Mouse (Mus musculus) lung, postnatal 14 days (tissue): ENCODE data around the gene Plekhg1.

Experiments used
- DNase-seq: peaks from one replicate; pipeline ENCODE4 v3.0.0; 2021

Gene Plekhg1

DNA sequence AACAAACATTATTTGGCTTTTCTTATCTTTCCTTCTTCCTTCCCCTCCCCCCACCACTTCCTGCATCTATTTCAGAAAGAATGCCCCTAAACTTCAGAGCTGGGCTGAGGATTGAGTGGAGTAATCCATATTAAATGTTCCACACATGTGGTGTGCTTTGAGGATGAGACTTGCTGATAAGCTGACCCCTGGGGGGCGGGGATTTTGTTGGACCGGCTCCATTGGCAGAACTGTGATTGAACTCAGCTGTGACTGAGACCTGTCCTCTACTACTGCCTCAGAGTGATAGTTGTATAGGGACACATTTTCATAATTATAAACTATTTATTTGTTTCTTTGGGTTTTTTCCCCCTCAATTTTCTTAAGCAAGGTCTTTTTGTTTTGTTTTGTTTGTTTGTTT lies 2.9 kb downstream of the Plekhg1 start:
- DNase-seq: no peak

GRCm38 (mm10) chr10:3743826-3744225 lies 3.7 kb downstream of the Plekhg1 start:
- DNase-seq: no peak

DNA sequence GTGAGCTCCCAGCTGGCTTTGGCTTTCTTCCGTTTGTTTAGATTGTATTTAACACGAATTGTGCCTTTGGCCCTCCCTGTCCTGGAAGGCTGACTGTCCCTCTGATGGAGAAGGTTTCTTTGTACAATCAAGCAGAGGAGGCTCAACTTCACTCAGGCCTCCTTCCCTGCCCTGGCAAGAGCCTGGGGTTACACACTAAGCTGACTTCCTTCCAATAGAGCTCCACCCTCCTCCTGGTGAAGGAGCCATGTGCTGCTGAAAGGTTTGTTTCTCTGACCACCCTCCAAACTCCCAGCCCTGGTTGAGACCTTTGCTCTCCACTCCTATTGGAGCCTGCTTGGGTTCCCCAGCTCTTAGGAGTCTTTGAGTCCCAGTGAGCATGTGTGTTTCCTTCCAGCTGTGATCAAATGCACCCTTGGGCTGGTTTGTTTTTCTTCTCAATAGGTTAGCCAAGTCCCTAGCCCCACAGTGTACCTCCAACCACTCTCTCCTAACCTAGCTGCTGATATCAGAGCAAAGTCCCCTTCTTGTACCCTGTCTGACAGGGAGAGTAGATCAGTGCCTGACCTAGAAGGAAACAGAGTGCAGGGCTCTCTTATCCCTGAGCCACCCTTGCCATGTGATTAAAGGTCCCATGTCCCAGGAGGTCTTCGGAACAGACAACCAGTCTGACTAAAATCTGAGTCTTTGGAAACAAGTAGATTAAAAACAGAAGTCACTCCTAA lies 6.8 kb downstream of the Plekhg1 start:
- DNase-seq: no peak

DNA sequence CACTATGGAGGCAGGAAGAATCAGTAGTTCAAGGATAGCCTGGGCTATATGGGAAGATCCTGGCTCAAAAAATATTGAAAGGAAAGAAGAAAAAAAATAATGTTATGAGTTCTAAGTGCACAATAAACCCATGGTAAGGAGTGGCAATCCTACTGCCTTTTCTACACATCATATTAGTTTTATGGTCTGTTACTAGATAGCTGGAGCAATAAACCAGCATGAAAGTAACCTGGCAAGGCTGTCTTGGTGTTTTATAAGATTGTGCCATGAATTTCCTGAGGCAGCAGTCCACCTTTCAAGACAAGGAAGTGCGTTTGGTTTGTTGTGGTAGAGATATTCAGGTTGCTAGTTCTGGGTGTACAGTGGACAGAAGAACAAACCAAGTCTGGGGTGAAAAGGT lies 9.4 kb downstream of the Plekhg1 start:
- no peak for DNase-seq

GRCm38 (mm10) chr10:3761992-3762391 lies 21.8 kb downstream of the Plekhg1 start:
- no peak for DNase-seq

DNA sequence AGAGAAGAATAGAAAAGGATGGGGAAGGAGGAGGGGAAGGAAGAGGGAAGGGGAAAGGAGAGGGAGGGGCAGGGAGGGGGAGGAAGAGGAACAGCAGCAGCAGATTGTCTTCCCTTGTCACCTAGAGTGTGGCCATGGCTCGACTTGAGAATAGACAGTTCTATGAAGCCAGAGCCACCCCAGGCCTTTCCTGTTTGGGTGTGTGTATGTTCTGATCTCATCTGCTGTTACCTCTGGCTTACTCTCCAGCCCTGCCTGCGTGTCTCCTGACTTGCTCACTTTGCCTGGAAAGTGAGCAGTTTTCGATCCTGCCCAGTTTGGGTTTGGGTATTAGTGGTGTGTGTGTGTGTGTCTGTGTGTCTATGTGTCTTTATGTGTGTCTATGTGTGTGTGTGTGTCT lies 23.0 kb downstream of the Plekhg1 start:
- no peak for DNase-seq

GRCm38 (mm10) chr10:3769131-3769530 lies 29.0 kb downstream of the Plekhg1 start:
- no peak for DNase-seq

GRCm38 (mm10) chr10:3774330-3774729 lies 34.2 kb downstream of the Plekhg1 start:
- DNase-seq: no peak

- DNase-seq: no peak
Observed at GRCm38 (mm10) chr10:3776761-3777160, 36.6 kb downstream of the Plekhg1 start.

GRCm38 (mm10) chr10:3785362-3785761 lies 45.2 kb downstream of the Plekhg1 start:
- DNase-seq: no peak

- DNase-seq: no peak
Observed at GRCm38 (mm10) chr10:3786531-3786930, 46.4 kb downstream of the Plekhg1 start.

DNA sequence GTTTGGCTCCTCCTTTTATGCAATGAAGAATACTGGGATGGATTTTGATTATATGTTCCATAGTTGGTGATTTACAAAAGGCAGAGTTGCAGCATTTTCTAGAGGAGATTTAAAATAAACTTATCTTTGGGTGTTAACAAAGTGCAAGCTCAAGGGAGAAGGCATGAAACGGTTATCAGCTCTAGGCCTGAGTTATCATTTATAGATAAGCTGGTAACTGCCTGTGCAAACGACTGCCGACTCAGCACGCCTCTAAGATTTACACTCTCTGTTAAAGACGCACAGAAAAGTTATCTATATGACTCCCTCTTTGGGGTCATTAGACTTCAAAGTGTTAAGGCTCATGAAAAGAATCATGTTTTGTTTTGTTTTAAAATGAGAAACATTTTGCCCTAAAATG lies 46.8 kb downstream of the Plekhg1 start:
- DNase-seq: no peak

GRCm38 (mm10) chr10:3793825-3794224 lies 53.7 kb downstream of the Plekhg1 start:
- no peak for DNase-seq

DNA sequence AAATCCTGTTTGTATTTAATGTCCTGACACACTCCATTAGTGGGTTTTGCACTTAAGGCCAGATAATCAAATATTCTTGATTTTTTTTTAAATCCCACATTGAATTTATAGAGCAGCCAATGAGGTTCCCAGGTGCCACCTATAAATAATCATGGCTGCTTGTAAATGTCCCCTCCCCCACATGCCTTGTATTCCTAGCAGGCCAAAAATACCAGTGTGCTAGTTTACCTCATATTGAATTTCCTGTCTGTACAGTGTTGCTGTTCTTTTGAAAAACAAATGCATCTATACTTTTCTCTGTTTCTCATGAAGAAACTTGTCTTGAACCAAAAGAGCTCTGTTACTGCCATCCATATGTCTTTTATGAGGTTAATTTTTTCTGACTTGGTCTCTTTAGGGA lies 59.3 kb downstream of the Plekhg1 start:
- no peak for DNase-seq

- no peak for DNase-seq
Observed at GRCm38 (mm10) chr10:3801254-3801653, 61.1 kb downstream of the Plekhg1 start.

- DNase-seq: peak; percentile 9
Observed at GRCm38 (mm10) chr10:3805334-3805733, 65.2 kb downstream of the Plekhg1 start.

GRCm38 (mm10) chr10:3807980-3808379 lies 67.8 kb downstream of the Plekhg1 start:
- DNase-seq: no peak

DNA sequence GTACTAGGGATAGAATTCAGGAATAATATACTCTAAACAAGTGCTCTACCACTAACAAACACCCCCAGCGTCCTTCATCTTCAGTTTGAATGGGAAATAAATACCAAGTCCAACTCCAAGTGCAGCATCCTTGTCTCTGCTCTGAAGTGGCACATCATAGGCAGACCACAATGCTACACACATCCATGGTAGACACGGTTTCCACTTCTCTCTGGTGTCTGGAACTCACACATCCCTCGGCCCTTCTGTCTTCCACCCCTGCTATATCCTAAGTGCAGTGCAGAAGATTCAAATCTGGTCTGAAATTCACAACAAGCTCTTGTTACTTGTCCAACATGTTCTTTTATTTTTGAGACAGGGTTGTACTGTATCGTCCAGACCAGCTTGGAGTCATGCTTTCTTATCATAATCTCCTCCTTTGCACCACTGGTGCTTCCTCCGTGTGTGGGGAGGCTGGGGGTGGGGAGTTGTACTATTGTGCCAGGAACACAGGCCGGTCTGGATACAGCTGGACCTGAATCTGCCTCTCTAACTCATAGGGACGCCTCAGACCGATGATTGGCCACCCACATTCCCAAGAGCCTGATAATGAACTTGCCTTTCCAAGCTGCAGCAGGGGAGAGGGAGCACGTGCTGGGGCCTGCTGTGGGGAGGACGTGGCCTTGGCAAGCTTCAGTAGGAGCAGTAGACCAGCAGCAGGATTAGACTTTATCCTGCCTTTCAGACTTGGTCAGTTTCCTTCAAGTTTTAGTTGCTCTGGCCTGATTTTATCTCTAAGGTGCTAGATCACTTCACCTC lies 70.5 kb downstream of the Plekhg1 start:
- DNase-seq: peak; percentile 9

- peak; percentile 60 for DNase-seq
Observed at GRCm38 (mm10) chr10:3818940-3819701, 79.0 kb downstream of the Plekhg1 start.

- no peak for DNase-seq
Observed at GRCm38 (mm10) chr10:3823826-3824225, 83.7 kb downstream of the Plekhg1 start.

DNA sequence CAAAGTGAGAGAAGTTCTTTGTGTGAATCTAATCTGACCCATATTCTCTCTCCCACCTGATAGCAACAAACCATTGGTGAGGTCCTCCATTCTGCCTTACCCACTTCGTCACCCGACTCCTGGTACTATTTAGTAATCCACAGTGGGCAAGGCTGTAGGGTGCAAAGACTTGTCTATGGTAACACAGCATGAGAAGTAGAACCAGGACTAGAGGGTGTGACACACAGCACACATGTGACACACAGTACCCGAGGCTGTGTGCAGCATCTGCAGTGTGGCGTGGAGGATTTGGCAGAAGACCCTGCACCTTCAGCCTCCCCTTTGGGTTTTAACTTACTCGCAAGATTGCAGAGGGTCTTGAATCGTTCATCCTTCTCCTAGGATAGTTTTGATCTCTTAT lies 85.9 kb downstream of the Plekhg1 start:
- DNase-seq: no peak

GRCm38 (mm10) chr10:3827368-3827767 lies 87.2 kb downstream of the Plekhg1 start:
- no peak for DNase-seq

DNA sequence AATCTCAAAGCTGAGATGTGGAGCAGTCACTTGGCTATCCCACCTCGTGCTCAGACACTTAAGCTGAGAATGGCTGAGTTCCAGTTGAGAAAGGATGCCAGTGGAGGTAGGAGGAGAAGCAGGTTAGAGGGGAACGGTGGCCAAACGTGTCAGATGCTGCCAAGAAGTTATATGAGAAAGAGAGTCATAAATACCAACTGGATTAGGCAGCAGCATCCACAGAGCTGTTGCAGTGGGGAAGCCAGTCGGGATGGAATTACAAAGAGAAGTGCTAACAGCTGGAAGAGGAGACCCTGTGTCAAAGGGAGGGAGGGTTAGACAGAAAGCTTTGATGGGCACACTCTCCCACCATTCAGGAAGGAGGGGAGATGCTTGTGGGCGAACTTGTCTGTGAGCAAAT lies 89.3 kb downstream of the Plekhg1 start:
- no peak for DNase-seq

DNA sequence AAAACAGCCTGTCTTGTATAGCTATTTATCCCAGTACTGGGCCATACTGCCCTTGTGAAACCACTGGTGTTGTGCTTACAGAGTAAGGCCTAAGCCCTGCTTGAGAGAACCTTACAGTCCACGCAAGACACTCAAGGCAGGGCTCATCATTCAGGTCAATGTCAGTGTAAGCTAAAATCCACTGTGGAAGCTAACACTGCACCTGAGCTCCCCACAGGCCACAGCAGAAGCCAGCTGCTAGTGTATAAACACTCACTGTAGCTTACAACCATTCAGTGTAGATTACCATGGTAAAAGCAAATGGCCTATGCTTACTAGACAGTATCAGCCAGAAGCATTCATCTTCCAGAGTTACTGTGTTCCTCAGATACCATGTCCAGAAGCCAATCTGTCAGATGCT lies 90.5 kb downstream of the Plekhg1 start:
- no peak for DNase-seq
